Mouse (Mus musculus): ENCODE results near the gene Nceh1.

- TF ChIP-seq CTCF (IDR thresholded peaks at IDR 0.05; ENCODE audit: control insufficient read depth, insufficient read depth, insufficient replicate concordance, low read depth, low read length) (no peak), POLR2A (IDR thresholded peaks at IDR 0.05; ENCODE audit: control insufficient read depth, low read depth, low read length) (no peak)
These were observed 102.3 kb downstream of the Nceh1 start for GRCm38 (mm10) chr3:27285072-27285471.

Data from testis, adult 2 months (tissue).